Mouse (Mus musculus): ENCODE results near the gene Insl3. TPM values are rescaled to one million over a fixed set of nuclear protein-coding genes. Genes with fewer than 3 reads are reported as not detected.

Gene Insl3
- total and polyA plus RNA-seq, 2 experiments from 2014 or later = 3.4 TPM; not detected in 1

- no peak for DNase-seq (ENCODE audit: low spot score)
- peaks cover 28% of the 10 kb centered on the region for H3K36me3 ChIP-seq (ENCODE audit: insufficient read depth, low read length)
- H3K9ac ChIP-seq (replicated peaks; ENCODE audit: low read length) = no peak overlapping the region
- no peak for ATAC-seq
- no peak overlapping the region for H3K4me3 ChIP-seq (ENCODE audit: low read length)
- H3K27me3 ChIP-seq (ENCODE audit: insufficient read depth, low read length) = no peaks in the 10 kb centered on the region
- no peak overlapping the region for H3K4me2 ChIP-seq (ENCODE audit: low read depth, low read length)
- peaks cover 27% of the 10 kb centered on the region for H3K4me1 ChIP-seq (ENCODE audit: insufficient read depth, low read length)
- H3K27ac ChIP-seq = no peak overlapping the region
- TF ChIP-seq CTCF (IDR thresholded peaks at IDR 0.05; ENCODE audit: low read depth) = no peak
- no peaks in the 10 kb centered on the region for H3K9me3 ChIP-seq (ENCODE audit: low read length)
- WGBS = 78% methylated on average over 12 of the region's 12 CpGs
Observed at GRCm38 (mm10) chr8:71717096-71717495, 28.1 kb downstream of the Insl3 start.

- Histone ChIP-seq H3K4me1 (ENCODE audit: insufficient read depth, low read length) (peaks cover 34% of the 10 kb centered on the region), H3K9me3 (ENCODE audit: low read length) (no peaks in the 10 kb centered on the region), H3K4me2 (ENCODE audit: low read depth, low read length) (no peak overlapping the region), H3K36me3 (ENCODE audit: insufficient read depth, low read length) (peaks cover 24% of the 10 kb centered on the region), H3K27ac (no peak overlapping the region; the same call in 1 of the 2 replicates), H3K9ac (replicated peaks; ENCODE audit: low read length) (no peak overlapping the region), H3K27me3 (ENCODE audit: insufficient read depth, low read length) (no peaks in the 10 kb centered on the region), H3K4me3 (ENCODE audit: low read length) (no peak overlapping the region)
- WGBS = 24% methylated on average over 3 of the region's 3 CpGs
- ATAC-seq (0 out of 2 replicates have a peak, but pooled peaks have one; percentile 21), DNase-seq (ENCODE audit: low spot score) (peak; percentile 58)
- no peak for TF ChIP-seq CTCF (IDR thresholded peaks at IDR 0.05; ENCODE audit: low read depth)
Observed at GRCm38 (mm10) chr8:71718252-71718651, 29.2 kb downstream of the Insl3 start.

GRCm38 (mm10) chr8:71719218-71719617 is 30.2 kb downstream of the Insl3 start:
- H3K27ac ChIP-seq = peak overlapping the region; percentile 5
- peaks cover 24% of the 10 kb centered on the region for H3K36me3 ChIP-seq (ENCODE audit: insufficient read depth, low read length)
- no peak overlapping the region for H3K4me3 ChIP-seq (ENCODE audit: low read length)
- H3K27me3 ChIP-seq (ENCODE audit: insufficient read depth, low read length) = no peaks in the 10 kb centered on the region
- peak; percentile 18; the same call in 1 of the 2 replicates for ATAC-seq
- peak; percentile 81 for DNase-seq (ENCODE audit: low spot score)
- WGBS = 17% methylated on average over 4 of the region's 4 CpGs
- no peaks in the 10 kb centered on the region for H3K9me3 ChIP-seq (ENCODE audit: low read length)
- TF ChIP-seq CTCF (IDR thresholded peaks at IDR 0.05; ENCODE audit: low read depth) = no peak
- peaks cover 38% of the 10 kb centered on the region for H3K4me1 ChIP-seq (ENCODE audit: insufficient read depth, low read length)
- no peak overlapping the region for H3K9ac ChIP-seq (replicated peaks; ENCODE audit: low read length)
- H3K4me2 ChIP-seq (ENCODE audit: low read depth, low read length) = no peak overlapping the region

DNA sequence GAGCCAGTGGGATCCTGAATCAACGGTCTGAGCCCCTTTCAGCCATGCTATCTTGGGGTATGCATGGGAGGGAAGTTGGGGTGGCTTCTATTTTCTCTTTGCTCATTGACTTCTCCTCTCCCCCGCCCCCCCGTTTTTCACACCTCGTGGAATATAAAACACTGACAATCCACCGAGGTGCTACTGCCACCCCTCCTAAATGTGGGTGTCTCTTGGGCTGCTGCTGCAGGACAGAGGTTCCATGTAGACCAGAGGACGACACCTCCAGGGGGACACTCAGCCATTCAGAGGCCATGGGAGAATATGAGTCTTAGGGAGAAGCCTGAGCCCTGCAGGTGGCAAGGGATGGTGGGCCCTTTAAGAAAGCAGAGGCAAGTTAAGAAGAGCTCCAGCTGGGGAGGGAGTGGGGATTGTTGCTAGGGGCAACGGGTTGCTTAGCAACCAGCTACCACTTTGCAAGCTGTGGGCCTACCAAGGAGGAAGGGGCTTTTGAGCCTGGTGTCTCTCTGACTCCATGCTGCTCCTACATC is 31.0 kb downstream of the Insl3 start:
- no peaks in the 10 kb centered on the region for H3K9me3 ChIP-seq (ENCODE audit: low read length)
- H3K36me3 ChIP-seq (ENCODE audit: insufficient read depth, low read length) = peaks cover 18% of the 10 kb centered on the region
- TF ChIP-seq CTCF (IDR thresholded peaks at IDR 0.05; ENCODE audit: low read depth) = peak; percentile 17; the same call in 1 of the 2 replicates
- ATAC-seq (peak; percentile 76), DNase-seq (ENCODE audit: low spot score) (peak; percentile 92)
- peak overlapping the region; percentile 14 for H3K4me2 ChIP-seq (ENCODE audit: low read depth, low read length)
- 0 out of 2 replicates have a peak overlapping the region, but pooled peaks have one; percentile 5 for H3K9ac ChIP-seq (replicated peaks; ENCODE audit: low read length)
- H3K27ac ChIP-seq = peak overlapping the region; percentile 5
- peaks cover 42% of the 10 kb centered on the region for H3K4me1 ChIP-seq (ENCODE audit: insufficient read depth, low read length)
- WGBS = 24% methylated on average over 7 of the region's 7 CpGs
- H3K27me3 ChIP-seq (ENCODE audit: insufficient read depth, low read length) = no peaks in the 10 kb centered on the region
- no peak overlapping the region for H3K4me3 ChIP-seq (ENCODE audit: low read length)

- no peak for TF ChIP-seq CTCF (IDR thresholded peaks at IDR 0.05; ENCODE audit: low read depth)
- ATAC-seq (no peak), DNase-seq (ENCODE audit: low spot score) (no peak)
- no peaks in the 10 kb centered on the region for H3K9me3 ChIP-seq (ENCODE audit: low read length)
- H3K36me3 ChIP-seq (ENCODE audit: insufficient read depth, low read length) = no peaks in the 10 kb centered on the region
- no peak overlapping the region for H3K4me3 ChIP-seq (ENCODE audit: low read length)
- no peak overlapping the region for H3K9ac ChIP-seq (replicated peaks; ENCODE audit: low read length)
- 75% methylated on average over 14 of the region's 14 CpGs for WGBS
- H3K27ac ChIP-seq = no peak overlapping the region
- H3K4me1 ChIP-seq (ENCODE audit: insufficient read depth, low read length) = peaks cover 45% of the 10 kb centered on the region
- no peaks in the 10 kb centered on the region for H3K27me3 ChIP-seq (ENCODE audit: insufficient read depth, low read length)
- no peak overlapping the region for H3K4me2 ChIP-seq (ENCODE audit: low read depth, low read length)
Observed at GRCm38 (mm10) chr8:71723047-71723551, 34.1 kb downstream of the Insl3 start.

- Histone ChIP-seq H3K27me3 (ENCODE audit: insufficient read depth, low read length) (no peaks in the 10 kb centered on the region), H3K36me3 (ENCODE audit: insufficient read depth, low read length) (no peaks in the 10 kb centered on the region), H3K4me2 (ENCODE audit: low read depth, low read length) (peak overlapping the region; percentile 76), H3K4me3 (ENCODE audit: low read length) (peak overlapping the region; percentile 63), H3K9ac (replicated peaks; ENCODE audit: low read length) (peak overlapping the region; percentile 85), H3K27ac (peak overlapping the region; percentile 9; the same call in 1 of the 2 replicates), H3K9me3 (ENCODE audit: low read length) (no peaks in the 10 kb centered on the region), H3K4me1 (ENCODE audit: insufficient read depth, low read length) (peaks cover 33% of the 10 kb centered on the region)
- WGBS = 59% methylated on average over 4 of the region's 4 CpGs
- no peak for TF ChIP-seq CTCF (IDR thresholded peaks at IDR 0.05; ENCODE audit: low read depth)
- ATAC-seq (no peak), DNase-seq (ENCODE audit: low spot score) (no peak)
Observed at GRCm38 (mm10) chr8:71724389-71724788, 35.4 kb downstream of the Insl3 start.

Measured in hindbrain, postnatal 0 days (tissue).